Mouse (Mus musculus) MEL (cell line): ENCODE results near the gene Zfp28. TPM values are rescaled to one million over a fixed set of nuclear protein-coding genes. Genes with fewer than 3 reads are reported as not detected.

Source experiments
- DNase-seq: peaks from one replicate; pipeline ENCODE4 v3.0.0; 2011; ENCODE audit warnings: low read depth, low spot score
- H3K27ac ChIP-seq: 2 replicates; pipeline ENCODE4 v1.5.1; 2012; ENCODE audit warnings: low read depth, mild to moderate bottlenecking, control low read depth, low read length, moderate library complexity; ENCODE audit not compliant: control insufficient read depth
- H3K27me3 ChIP-seq, 2 experiments: fragments of 150-350 bp in 1 of 2; sonication (generic) in 1 of 2; 2 replicates each; pipeline ENCODE4 v1.6.1; 2012; ENCODE audit warnings: low read length in 2 of 2, mild to moderate bottlenecking in 2 of 2, improper control_type of control experiment in 1 of 2, moderate library complexity in 1 of 2; ENCODE audit not compliant: insufficient read depth in 2 of 2, control insufficient read depth in 1 of 2
- H3K36me3 ChIP-seq, 2 experiments: 2 replicates each; pipeline ENCODE4 v1.6.1; 2012 to 2014; ENCODE audit warnings: low read length in 2 of 2, improper control_type of control experiment in 1 of 2, inconsistent platforms in 1 of 2, mild to moderate bottlenecking in 1 of 2; ENCODE audit not compliant: insufficient read depth in 2 of 2, control insufficient read depth in 1 of 2
- H3K4me1 ChIP-seq, 2 experiments: fragments of 150-350 bp in 1 of 2; sonication (generic) in 1 of 2; 2 replicates each; pipeline ENCODE4 v1.6.1; 2012; ENCODE audit warnings: low read length in 2 of 2, improper control_type of control experiment in 1 of 2, mild to moderate bottlenecking in 1 of 2; ENCODE audit not compliant: insufficient read depth in 2 of 2, control insufficient read depth in 1 of 2
- H3K4me3 ChIP-seq, 2 experiments: fragments of 150-350 bp in 1 of 2; sonication (generic) in 1 of 2; 2 replicates each; pipeline ENCODE4 v1.5.1; 2012; ENCODE audit warnings: low read depth in 2 of 2, low read length in 2 of 2, mild to moderate bottlenecking in 2 of 2, moderate library complexity in 2 of 2, control low read depth in 1 of 2, improper control_type of control experiment in 1 of 2; ENCODE audit not compliant: control insufficient read depth in 1 of 2, insufficient read depth in 1 of 2
- H3K79me2 ChIP-seq: 2 replicates; pipeline ENCODE4 v1.6.1; 2012; ENCODE audit warnings: mild to moderate bottlenecking, low read length, moderate library complexity; ENCODE audit not compliant: control insufficient read depth, poor library complexity, insufficient read depth
- H3K9ac ChIP-seq: 2 replicates; pipeline ENCODE4 v1.6.1; 2012; ENCODE audit warnings: low read depth, mild to moderate bottlenecking, control low read depth, low read length, moderate library complexity; ENCODE audit not compliant: control insufficient read depth, poor library complexity, severe bottlenecking
- H3K9me3 ChIP-seq: fragments of 150-350 bp; sonication (generic); replicated peaks from 2 replicates; pipeline ENCODE4 v1.6.1; 2012; ENCODE audit warnings: mild to moderate bottlenecking, low read length, improper control_type of control experiment, moderate library complexity; ENCODE audit not compliant: insufficient read depth
- CHD1 ChIP-seq: IDR thresholded peaks from 2 replicates; pipeline ENCODE4 v1.6.1; 2012; ENCODE audit warnings: low read depth, mild to moderate bottlenecking, inconsistent platforms, low read length, improper control_type of control experiment
- CTCF ChIP-seq, 3 experiments: IDR thresholded peaks in 2 of 3; conservative IDR thresholded peaks in 1 of 3; 2 replicates each; pipeline ENCODE4 v1.5.1; 2011 to 2012; ENCODE audit warnings: low read length in 3 of 3, low read depth in 2 of 3, mild to moderate bottlenecking in 2 of 3, improper control_type of control experiment in 1 of 3, inconsistent platforms in 1 of 3, mixed read lengths in 1 of 3, moderate library complexity in 1 of 3; ENCODE audit not compliant: control insufficient read depth in 1 of 3, insufficient read depth in 1 of 3, poor library complexity in 1 of 3, severe bottlenecking in 1 of 3
- ELF1 ChIP-seq: IDR thresholded peaks from 2 replicates; pipeline ENCODE4 v1.6.1; 2014; ENCODE audit warnings: low read depth, mild to moderate bottlenecking, inconsistent platforms, low read length, improper control_type of control experiment, moderate library complexity
- KAT2A ChIP-seq: conservative IDR thresholded peaks from 2 replicates; pipeline ENCODE4 v1.6.1; 2012; ENCODE audit warnings: low read depth, low read length, improper control_type of control experiment, inconsistent platforms
- MAX ChIP-seq: IDR thresholded peaks from 2 replicates; pipeline ENCODE4 v1.6.1; 2011; ENCODE audit warnings: low read length, improper control_type of control experiment
- MYB ChIP-seq: IDR thresholded peaks from 2 replicates; pipeline ENCODE4 v1.6.1; 2011; ENCODE audit warnings: mild to moderate bottlenecking, low read depth, low read length, improper control_type of control experiment
- NRF1 ChIP-seq: IDR thresholded peaks from 2 replicates; pipeline ENCODE4 v1.6.1; 2014; ENCODE audit warnings: low read depth, mild to moderate bottlenecking, inconsistent platforms, low read length, improper control_type of control experiment, moderate library complexity; ENCODE audit not compliant: poor library complexity, insufficient read depth, severe bottlenecking
- POLR2A ChIP-seq, 2 experiments: IDR thresholded peaks; 2 replicates each; pipeline ENCODE4 v1.6.1; 2011 to 2012; ENCODE audit warnings: low read length in 2 of 2, mild to moderate bottlenecking in 2 of 2, control low read depth in 1 of 2, improper control_type of control experiment in 1 of 2, low read depth in 1 of 2, moderate library complexity in 1 of 2; ENCODE audit not compliant: control insufficient read depth in 1 of 2, insufficient read depth in 1 of 2, poor library complexity in 1 of 2
- POLR2AphosphoS5 ChIP-seq: IDR thresholded peaks from 2 replicates; pipeline ENCODE4 v1.6.1; 2012; ENCODE audit warnings: low read depth, borderline replicate concordance, mild to moderate bottlenecking, inconsistent platforms, low read length, moderate library complexity, mixed read lengths
- SMC3 ChIP-seq: IDR thresholded peaks from 2 replicates; pipeline ENCODE4 v1.6.1; 2011; ENCODE audit warnings: low read depth, low read length, improper control_type of control experiment
- USF1 ChIP-seq: IDR thresholded peaks from 2 replicates; pipeline ENCODE4 v1.6.1; 2014; ENCODE audit warnings: low read depth, mild to moderate bottlenecking, inconsistent platforms, low read length, improper control_type of control experiment, moderate library complexity
- ZMIZ1 ChIP-seq: IDR thresholded peaks from 2 replicates; pipeline ENCODE4 v1.6.1; 2012; ENCODE audit warnings: low read depth, mild to moderate bottlenecking, inconsistent platforms, low read length, improper control_type of control experiment, moderate library complexity
- ZNF384 ChIP-seq: IDR thresholded peaks from 2 replicates; pipeline ENCODE4 v1.6.1; 2012; ENCODE audit warnings: low read depth, mild to moderate bottlenecking, inconsistent platforms, low read length, improper control_type of control experiment
- polyA plus RNA-seq, 2 experiments: library from polyadenylated mRNA; stranded (reverse) in 1 of 2; unstranded in 1 of 2; fragments of >175 nt in 1 of 2; fragments of >200 nt in 1 of 2; gene quantifications; 2 replicates each; pipeline versions ENCODE4 v1.2.1 to v1.2.4; 2012; ENCODE audit warnings: low replicate concordance in 2 of 2, low read depth in 1 of 2; ENCODE audit not compliant: insufficient read length in 2 of 2, insufficient read depth in 1 of 2, missing spikeins in 1 of 2
- total RNA-seq: library from RNA; depleted of rRNA; stranded (reverse); fragments of 300-350 nt; gene quantifications from 2 replicates; pipeline ENCODE4 v1.2.3, GENCODE M21; 2012; rRNA removed

The Zfp28 gene
- total and polyA plus RNA-seq, 3 experiments = 2.8 to 3.3 TPM; not detected in 1

DNA sequence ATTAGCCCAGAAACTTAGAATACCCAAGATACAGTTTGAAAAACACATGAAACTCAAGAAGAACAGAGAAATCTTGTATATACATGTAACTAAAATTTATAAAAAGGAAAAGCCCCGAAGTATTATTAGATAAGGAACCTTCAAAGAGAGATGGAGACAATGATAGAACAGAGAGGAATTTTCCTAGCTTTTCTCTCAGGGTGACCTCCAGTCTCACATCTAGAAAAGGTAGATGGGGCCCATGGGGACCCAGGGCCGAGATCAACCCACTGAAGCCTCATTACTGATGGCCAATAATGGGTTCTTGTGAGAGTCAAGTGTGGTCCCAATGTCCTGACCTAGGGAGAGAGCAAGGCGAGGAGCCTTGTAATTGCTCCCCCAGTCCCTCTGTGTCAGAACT is 55.3 kb downstream of the Zfp28 start, which contains the start of gene Olfr1344:
Gene Olfr1344 (plus strand): TSS at position 301 of the 400 bp plus-strand sequence.
- no peak for TF ChIP-seq USF1
- no peaks in the 10 kb centered on the region for H3K79me2 ChIP-seq
- no peaks in the 10 kb centered on the region for H3K36me3 ChIP-seq
- no peaks in the 10 kb centered on the region for H3K27me3 ChIP-seq
- no peaks in the 10 kb centered on the region for H3K4me1 ChIP-seq
- DNase-seq = no peak
- no peaks in the 10 kb centered on the region for H3K9me3 ChIP-seq
- no peak within 1 kb of the TSS for H3K4me3 ChIP-seq
- no peak within 1 kb of the TSS for H3K9ac ChIP-seq
- H3K27ac ChIP-seq = no peak within 1 kb of the TSS

DNA sequence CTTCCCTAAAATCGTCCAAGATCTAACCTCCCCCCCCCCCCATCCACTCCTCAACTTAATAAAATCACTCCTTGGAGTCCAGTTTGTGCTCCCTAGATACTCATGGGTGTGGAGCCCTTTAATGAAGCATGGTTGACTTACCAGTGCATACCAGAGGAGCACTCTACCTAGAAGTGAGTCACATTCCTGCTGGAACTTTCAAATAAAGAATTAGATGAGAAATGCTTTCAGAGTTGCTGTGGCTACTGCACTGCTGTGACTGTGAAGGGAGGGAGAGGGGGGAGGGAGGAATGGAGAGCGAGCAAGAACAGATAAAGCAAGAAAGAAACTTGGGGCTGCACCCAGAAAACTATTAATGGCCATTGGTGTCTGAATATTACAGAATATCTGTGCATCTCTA is 58.1 kb downstream of the Zfp28 start:
- H3K27ac ChIP-seq = no peak overlapping the region
- no peaks in the 10 kb centered on the region for H3K36me3 ChIP-seq
- no peaks in the 10 kb centered on the region for H3K27me3 ChIP-seq
- no peak for DNase-seq
- TF ChIP-seq CTCF (IDR thresholded peaks at IDR 0.05 in 2 of 3, conservative IDR thresholded peaks at IDR 0.05 in 1 of 3; ENCODE audit: control insufficient read depth in 1 of 3, insufficient read depth in 1 of 3, low read depth in 2 of 3, low read length in 3 of 3, poor library complexity in 1 of 3, severe bottlenecking in 1 of 3) (no peak), SMC3 (no peak), KAT2A (no peak), NRF1 (no peak), ZNF384 (no peak), POLR2A (IDR thresholded peaks at IDR 0.05; ENCODE audit: control insufficient read depth in 1 of 2, insufficient read depth in 1 of 2, low read depth in 1 of 2, low read length in 2 of 2, poor library complexity in 1 of 2) (no peak), ZMIZ1 (no peak), MAX (no peak), ELF1 (no peak), CHD1 (no peak), POLR2AphosphoS5 (no peak), MYB (no peak)
- H3K4me1 ChIP-seq = no peaks in the 10 kb centered on the region
- no peaks in the 10 kb centered on the region for H3K9me3 ChIP-seq
- no peak overlapping the region for H3K4me3 ChIP-seq
- H3K79me2 ChIP-seq = no peaks in the 10 kb centered on the region
- H3K9ac ChIP-seq = no peak overlapping the region

Other genes with a start within 250 kb of the Zfp28 start
- gene Zfp787, start 227.3 kb upstream of the Zfp28 start, total RNA-seq = 19.3 and 22.7 TPM in 2 replicates
- gene Zfp787, start 227.3 kb upstream of the Zfp28 start, polyA plus RNA-seq = 10 to 100 TPM in 1 of 2 experiments, not detected in 1; 28.8 TPM
- gene Zfp444, start 211.1 kb upstream of the Zfp28 start, total RNA-seq = 16.2 and 18.2 TPM in 2 replicates
- gene Zfp444, start 211.1 kb upstream of the Zfp28 start, polyA plus RNA-seq = 10 to 100 TPM in 1 of 2 experiments, not detected in 1; 24.2 TPM
- not detected in 2 replicates for gene Galp, start 186.2 kb upstream of the Zfp28 start, total RNA-seq
- not detected for gene Galp, start 186.2 kb upstream of the Zfp28 start, polyA plus RNA-seq
- gene Zscan5b, start 161.0 kb upstream of the Zfp28 start, total RNA-seq = not detected in 2 replicates
- gene Zscan5b, start 161.0 kb upstream of the Zfp28 start, polyA plus RNA-seq = not detected
- gene Epp13, start 130.6 kb upstream of the Zfp28 start, total RNA-seq = not detected in 2 replicates
- under 1 TPM in 1 of 2 experiments, not detected in 1; 0.14 TPM for gene Epp13, start 130.6 kb upstream of the Zfp28 start, polyA plus RNA-seq
- gene Zfp667, start 96.7 kb upstream of the Zfp28 start, total RNA-seq = 3.4 and 3.9 TPM in 2 replicates
- gene Zfp667, start 96.7 kb upstream of the Zfp28 start, polyA plus RNA-seq = 1 to 10 TPM in 1 of 2 experiments, not detected in 1; 5.3 TPM
- not detected in 2 replicates for gene Zfp583, start 52.0 kb upstream of the Zfp28 start, total RNA-seq
- gene Zfp583, start 52.0 kb upstream of the Zfp28 start, polyA plus RNA-seq = not detected
- gene Gm3854, start 39.5 kb upstream of the Zfp28 start, total RNA-seq = not detected in 2 replicates
- gene Gm3854, start 39.5 kb upstream of the Zfp28 start, polyA plus RNA-seq = not detected
- 0.42 and 0.50 TPM in 2 replicates for gene Zfp78, start 20.0 kb upstream of the Zfp28 start, total RNA-seq
- gene Zfp78, start 20.0 kb upstream of the Zfp28 start, polyA plus RNA-seq = under 1 TPM in 1 of 2 experiments, not detected in 1; 0.67 TPM
- not detected in 2 replicates for gene Smim17, start 15.4 kb downstream of the Zfp28 start, total RNA-seq
- not detected for gene Smim17, start 15.4 kb downstream of the Zfp28 start, polyA plus RNA-seq
- not detected in 2 replicates for gene Gm20715, start 27.0 kb downstream of the Zfp28 start, total RNA-seq
- gene Gm20715, start 27.0 kb downstream of the Zfp28 start, polyA plus RNA-seq = not detected
- not detected in 2 replicates for gene Olfr1344, start 55.4 kb downstream of the Zfp28 start, total RNA-seq
- gene Olfr1344, start 55.4 kb downstream of the Zfp28 start, polyA plus RNA-seq = not detected
- not detected in 2 replicates for gene Olfr1336, start 72.9 kb downstream of the Zfp28 start, total RNA-seq
- gene Olfr1336, start 72.9 kb downstream of the Zfp28 start, polyA plus RNA-seq = under 1 TPM in 1 of 2 experiments, not detected in 1; 0.01 TPM
- gene Olfr1346, start 83.8 kb downstream of the Zfp28 start, total RNA-seq = not detected in 2 replicates
- gene Olfr1346, start 83.8 kb downstream of the Zfp28 start, polyA plus RNA-seq = not detected
- gene Olfr5, start 103.6 kb downstream of the Zfp28 start, total RNA-seq = not detected in 2 replicates
- not detected for gene Olfr5, start 103.6 kb downstream of the Zfp28 start, polyA plus RNA-seq
- gene Olfr1347, start 116.5 kb downstream of the Zfp28 start, total RNA-seq = not detected in 2 replicates
- not detected for gene Olfr1347, start 116.5 kb downstream of the Zfp28 start, polyA plus RNA-seq
- not detected in 2 replicates for gene Olfr1348, start 125.5 kb downstream of the Zfp28 start, total RNA-seq
- not detected for gene Olfr1348, start 125.5 kb downstream of the Zfp28 start, polyA plus RNA-seq
- not detected in 2 replicates for gene Olfr1349, start 139.7 kb downstream of the Zfp28 start, total RNA-seq
- gene Olfr1349, start 139.7 kb downstream of the Zfp28 start, polyA plus RNA-seq = not detected
- not detected in 2 replicates for gene Olfr1350, start 181.5 kb downstream of the Zfp28 start, total RNA-seq
- gene Olfr1350, start 181.5 kb downstream of the Zfp28 start, polyA plus RNA-seq = not detected